ENCODE assay signal across 9 mouse cellular contexts in genomic region chr5:123326006-123326750, GRCm38 (mm10). TPM values are rescaled to one million over a fixed set of nuclear protein-coding genes. Genes with fewer than 3 reads are reported as not detected.
DNase-seq lines count a peak whose midpoint lies in the region; ATAC-seq and TF ChIP-seq lines count a peak whose summit lies in the region.
"Had no signal": no experiment of that assay in that cellular context is flagged by ENCODE, and none has a peak within 500 bp of the region (broad histone marks: within the 10 kb centered on the region; RNA-seq: fewer than 3 reads in every experiment).

No protein-coding gene starts in this region.

- TF ChIP-seq CTCF in liver, postnatal 0 days (IDR thresholded peaks at IDR 0.05; ENCODE audit: low read depth): no peak
- TF ChIP-seq CTCF in thymus, adult 2 months (IDR thresholded peaks at IDR 0.05; ENCODE audit: borderline replicate concordance, control insufficient read depth, extremely low read depth, insufficient read depth, low read length, poor library complexity): no peak

- peak overlapping the region; percentile 74 for H3K27ac ChIP-seq in liver, postnatal 0 days (ENCODE audit: low read depth)
- H3K27ac ChIP-seq in forebrain, embryonic 16.5 days (ENCODE audit: low read length): no peak overlapping the region; the same call in 1 of the 2 replicates
- no peak overlapping the region for H3K27ac ChIP-seq in thymus, adult 2 months (ENCODE audit: control insufficient read depth, insufficient read depth, low read length)

- ATAC-seq in liver, postnatal 0 days: no peak
- no peak for ATAC-seq in forebrain, embryonic 16.5 days

- TF ChIP-seq POLR2A in thymus, adult 2 months (IDR thresholded peaks at IDR 0.05; ENCODE audit: control insufficient read depth, extremely low read depth, insufficient read depth, low read length, poor library complexity): no peak

- no peaks in the 10 kb centered on the region for H3K36me3 ChIP-seq in liver, postnatal 0 days (replicated peaks; ENCODE audit: insufficient read depth, low read length)
- no peaks in the 10 kb centered on the region for H3K36me3 ChIP-seq in forebrain, embryonic 16.5 days (ENCODE audit: control insufficient read depth, insufficient read depth)
- no peaks in the 10 kb centered on the region for H3K36me3 ChIP-seq in thymus, adult 2 months (ENCODE audit: control insufficient read depth, insufficient read depth, low read length)

- TF ChIP-seq EP300 in liver, postnatal 0 days (IDR thresholded peaks at IDR 0.05; ENCODE audit: low read depth): no peak

- no peaks in the 10 kb centered on the region for H3K9me3 ChIP-seq in liver, postnatal 0 days (ENCODE audit: low read length)
- no peaks in the 10 kb centered on the region for H3K9me3 ChIP-seq in forebrain, embryonic 16.5 days (ENCODE audit: control insufficient read depth, low read length)

- no peaks in the 10 kb centered on the region for H3K27me3 ChIP-seq in liver, postnatal 0 days (ENCODE audit: insufficient read depth, low read length)
- H3K27me3 ChIP-seq in forebrain, embryonic 16.5 days (replicated peaks; ENCODE audit: control insufficient read depth, insufficient read depth, low read length): no peaks in the 10 kb centered on the region
- no peaks in the 10 kb centered on the region for H3K27me3 ChIP-seq in thymus, adult 2 months (ENCODE audit: control insufficient read depth, insufficient read depth, low read length)

- H3K9ac ChIP-seq in liver, postnatal 0 days (replicated peaks): no peak overlapping the region
- H3K9ac ChIP-seq in forebrain, embryonic 16.5 days (replicated peaks; ENCODE audit: low read depth, low read length): 0 out of 2 replicates have a peak overlapping the region, but pooled peaks have one; percentile 13

- DNase-seq in liver, postnatal 0 days: no peak
- DNase-seq in liver: no peak
- peak; percentile 76 to 80 for DNase-seq in kidney, adult 8-10 months
- DNase-seq in right cerebral cortex, postnatal 25 days: peak; percentile 34
- no peak for DNase-seq in thymus, adult 2 months
- DNase-seq in adrenal gland, postnatal 4 days (ENCODE audit: low spot score in 2 of 2): no peak
- no peak for DNase-seq in thymus, postnatal 10 days (ENCODE audit: low spot score in 2 of 2)
- DNase-seq: embryo, embryonic 11 days had no signal

- H3K4me3 ChIP-seq in liver, postnatal 0 days (ENCODE audit: low read depth, low read length): no peak overlapping the region
- H3K4me3 ChIP-seq in forebrain, embryonic 16.5 days (replicated peaks; ENCODE audit: low read length): no peak overlapping the region
- no peak overlapping the region for H3K4me3 ChIP-seq in thymus, adult 2 months (ENCODE audit: control insufficient read depth, insufficient read depth, low read length)

- WGBS in liver, postnatal 0 days (ENCODE audit: insufficient replicate concordance): 71% methylated on average over 15 of the region's 15 CpGs
- WGBS in forebrain, embryonic 16.5 days: 42% methylated on average over 15 of the region's 15 CpGs
- WGBS in thymus, adult 2 months: 92% methylated on average over 15 of the region's 15 CpGs

- H3K4me1 ChIP-seq in liver, postnatal 0 days (ENCODE audit: insufficient read depth): peaks cover 2% of the 10 kb centered on the region; the same call in 1 of the 2 replicates
- H3K4me1 ChIP-seq in forebrain, embryonic 16.5 days (replicated peaks; ENCODE audit: control insufficient read depth, insufficient read depth, low read length): peaks cover 16% of the 10 kb centered on the region
- H3K4me1 ChIP-seq in thymus, adult 2 months (replicated peaks; ENCODE audit: control insufficient read depth, insufficient read depth, low read length): no peaks in the 10 kb centered on the region

- 0 out of 2 replicates have a peak overlapping the region, but pooled peaks have one; percentile 6 for H3K4me2 ChIP-seq in liver, postnatal 0 days (ENCODE audit: low read depth, low read length)
- H3K4me2 ChIP-seq in forebrain, embryonic 16.5 days (ENCODE audit: low read length): no peak overlapping the region; the same call in 1 of the 2 replicates

RNA-seq across cellular contexts. Expression of gene Bcl7a, which starts 17.5 kb away (rescaled TPM):
- polyA plus RNA-seq in liver, postnatal 0 days (2015; fragmentation: Nextera tagmentation; extraction: Ambion mirVana): 5.1 and 5.3 TPM in 2 replicates
- polyA plus RNA-seq in forebrain, embryonic 16.5 days (2015; fragmentation: Nextera tagmentation; extraction: Ambion mirVana): 81.9 and 84.3 TPM in 2 replicates
- polyA plus RNA-seq in thymus, adult 2 months (2012; rRNA removed): 29.4 and 34.4 TPM in 2 replicates
- total RNA-seq in adrenal gland, postnatal 4 days (2021): 10 to 100 TPM; 21.8 to 29.2 TPM

Comparison
In these comparisons a context has a peak if more than half of its experiments do, and no peak if none do; other contexts are left out.
1. DNase-seq: peak in kidney, adult 8-10 months (2 of 2) and right cerebral cortex, postnatal 25 days (single experiment); none in liver, postnatal 0 days (single experiment), liver (single experiment), thymus, adult 2 months (single experiment), adrenal gland, postnatal 4 days (0 of 2) and thymus, postnatal 10 days (0 of 2).